Mouse (Mus musculus) lung, adult 2 months (tissue): ENCODE data around the gene Fyco1.

Experiments
- CTCF ChIP-seq: fragments of 200-500 bp; IDR thresholded peaks from 2 replicates; pipeline ENCODE4 v1.5.1; 2011; ENCODE audit warnings: mild to moderate bottlenecking, low read length, control low read depth; ENCODE audit not compliant: insufficient read depth
- POLR2A ChIP-seq: fragments of 200-500 bp; IDR thresholded peaks from 2 replicates; pipeline ENCODE4 v1.6.1; 2011; ENCODE audit warnings: low read depth, mild to moderate bottlenecking, control low read depth, low read length, borderline replicate concordance; ENCODE audit errors: extremely low read depth

DNA sequence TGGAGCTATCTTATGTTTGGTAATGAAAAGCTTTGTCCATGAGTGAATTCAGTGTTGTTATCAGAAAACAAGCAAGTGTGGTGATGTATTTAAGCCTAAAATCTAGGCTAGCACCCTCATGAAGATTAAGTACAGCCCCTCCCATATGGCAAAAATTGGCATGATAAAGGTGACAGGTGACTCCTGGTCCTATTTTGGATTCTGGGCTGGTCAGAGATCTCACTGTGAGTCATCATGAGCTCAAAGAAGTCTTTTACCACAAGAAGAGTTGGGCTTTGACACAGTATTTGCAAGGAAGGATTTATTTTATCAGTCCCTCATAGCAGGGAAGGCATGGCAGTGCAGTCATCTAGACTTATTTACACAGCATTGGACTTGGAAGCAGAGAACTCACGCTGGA, 35.7 kb downstream of the Fyco1 start:
- no peak for TF ChIP-seq POLR2A
- TF ChIP-seq CTCF: no peak
